Mouse (Mus musculus): ENCODE results near the gene Ctla2a. TPM values are rescaled to one million over a fixed set of nuclear protein-coding genes. Genes with fewer than 3 reads are reported as not detected.

Gene Ctla2a
- polyA plus RNA-seq (2012; ENCODE audit: low replicate concordance): 2.0 and 3.2 TPM in 2 replicates

DNA sequence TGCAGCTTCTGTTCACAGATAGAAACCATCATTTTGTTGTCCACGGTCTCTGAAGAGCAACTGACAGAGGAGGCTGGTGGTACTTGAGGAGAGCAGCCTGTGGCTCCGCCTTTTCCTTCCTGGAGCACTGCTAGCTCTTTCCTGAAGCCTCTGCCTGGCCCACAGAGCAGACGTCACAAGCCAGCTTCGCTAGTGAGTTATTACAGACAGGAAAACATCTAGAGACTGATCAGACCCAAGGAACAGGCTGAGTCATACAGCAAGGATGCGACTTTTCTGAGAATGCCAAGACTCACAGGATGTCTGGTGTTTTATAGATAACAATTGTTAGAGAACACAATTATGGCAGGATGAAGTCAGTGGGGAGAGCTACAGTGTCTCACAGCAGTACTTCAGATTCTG, at the start of gene Ctla2a, which contains the start of gene Gm49391:
TSS of gene Ctla2a (minus strand) at position 126 of the 402 bp plus-strand sequence.
TSS of gene Gm49391 (minus strand) at position 72 of the 402 bp plus-strand sequence.

GRCm38 (mm10) chr13:60941884-60942283, 5.5 kb upstream of the Ctla2a start, which contains the start of gene Tpbpa:
Gene Tpbpa (minus strand): TSS chr13:60941984.

DNA sequence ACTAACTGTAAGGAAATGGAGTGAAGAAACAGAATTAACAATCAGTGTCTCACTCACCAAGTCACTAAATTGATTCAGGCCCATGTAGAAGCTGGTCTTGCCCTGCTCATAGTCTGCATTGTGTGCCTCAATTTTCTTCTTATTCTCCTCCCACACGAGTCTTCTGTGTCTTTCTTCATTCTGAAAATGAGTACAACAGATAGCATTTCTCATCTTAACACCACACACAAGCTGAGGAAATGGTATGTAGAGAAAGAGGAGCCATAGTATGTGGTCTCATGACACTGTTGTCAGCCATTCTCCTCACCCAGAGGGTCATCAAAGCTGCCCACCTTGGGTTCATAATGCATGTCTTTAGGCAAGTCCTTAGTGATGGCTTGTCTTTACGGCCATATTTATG, 935 bp downstream of the Ctla2a start, which contains the start of gene Gm49393:
TSS of gene Gm49393 (minus strand) at position 101 of the 400 bp plus-strand sequence.

GRCm38 (mm10) chr13:60904780-60905179, 31.6 kb downstream of the Ctla2a start, which contains the start of gene Tpbpb:
Gene Tpbpb (minus strand): TSS chr13:60904880.

GRCm38 (mm10) chr13:60897328-60897727, 39.1 kb downstream of the Ctla2a start, which contains the start of gene Ctla2b:
Gene Ctla2b (minus strand): TSS chr13:60897447.

DNA sequence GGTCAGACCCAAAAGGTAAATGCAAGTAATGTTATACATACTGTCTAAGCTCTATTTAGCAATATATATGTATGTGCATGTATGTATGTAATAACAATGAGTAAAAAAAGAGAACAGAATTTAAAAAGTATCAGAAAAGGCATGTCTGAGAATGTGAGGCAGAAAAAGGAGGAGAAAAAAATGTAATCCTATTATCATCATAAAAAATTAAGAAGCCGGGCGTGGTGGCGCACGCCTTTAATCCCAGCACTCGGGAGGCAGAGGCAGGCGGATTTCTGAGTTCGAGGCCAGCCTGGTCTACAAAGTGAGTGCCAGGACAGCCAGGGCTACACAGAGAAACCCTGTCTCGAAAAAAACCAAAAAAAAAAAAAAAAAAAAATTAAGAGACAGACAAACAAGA, 39.6 kb downstream of the Ctla2a start, which contains the start of gene Gm49392:
TSS of gene Gm49392 (minus strand) at position 101 of the 400 bp plus-strand sequence.

Other genes with a start within 250 kb of the Ctla2a start
- not detected in 2 replicates for gene BC051665, start 150.3 kb downstream of the Ctla2a start, polyA plus RNA-seq (2012; ENCODE audit: low replicate concordance)
- gene Ctsll3, start 133.8 kb downstream of the Ctla2a start, polyA plus RNA-seq (2012; ENCODE audit: low replicate concordance): not detected in 2 replicates
- 0.85 TPM in 1 of 2 replicates, not detected in the other for gene 4930486L24Rik, start 72.2 kb downstream of the Ctla2a start, polyA plus RNA-seq (2012; ENCODE audit: low replicate concordance)
- gene Gm49392, start 39.7 kb downstream of the Ctla2a start, polyA plus RNA-seq (2012; ENCODE audit: low replicate concordance): not detected in 2 replicates
- 0.29 and 0.31 TPM in 2 replicates for gene Ctla2b, start 39.2 kb downstream of the Ctla2a start, polyA plus RNA-seq (2012; ENCODE audit: low replicate concordance)
- gene Tpbpb, start 31.7 kb downstream of the Ctla2a start, polyA plus RNA-seq (2012; ENCODE audit: low replicate concordance): not detected in 2 replicates
- gene Gm49393, start 1.0 kb downstream of the Ctla2a start, polyA plus RNA-seq (2012; ENCODE audit: low replicate concordance): not detected in 2 replicates
- gene Gm49391, start 54 bp downstream of the Ctla2a start, polyA plus RNA-seq (2012; ENCODE audit: low replicate concordance): 0.47 TPM in 1 of 2 replicates, not detected in the other
- not detected in 2 replicates for gene Tpbpa, start 5.4 kb upstream of the Ctla2a start, polyA plus RNA-seq (2012; ENCODE audit: low replicate concordance)
- not detected in 2 replicates for gene Ctsj, start 69.3 kb upstream of the Ctla2a start, polyA plus RNA-seq (2012; ENCODE audit: low replicate concordance)
- not detected in 2 replicates for gene Ctsq, start 104.0 kb upstream of the Ctla2a start, polyA plus RNA-seq (2012; ENCODE audit: low replicate concordance)
- gene Ctsr, start 227.6 kb upstream of the Ctla2a start, polyA plus RNA-seq (2012; ENCODE audit: low replicate concordance): not detected in 2 replicates